Mouse (Mus musculus): ENCODE results near the gene C1qtnf1.

C1qtnf1 gene

DNA sequence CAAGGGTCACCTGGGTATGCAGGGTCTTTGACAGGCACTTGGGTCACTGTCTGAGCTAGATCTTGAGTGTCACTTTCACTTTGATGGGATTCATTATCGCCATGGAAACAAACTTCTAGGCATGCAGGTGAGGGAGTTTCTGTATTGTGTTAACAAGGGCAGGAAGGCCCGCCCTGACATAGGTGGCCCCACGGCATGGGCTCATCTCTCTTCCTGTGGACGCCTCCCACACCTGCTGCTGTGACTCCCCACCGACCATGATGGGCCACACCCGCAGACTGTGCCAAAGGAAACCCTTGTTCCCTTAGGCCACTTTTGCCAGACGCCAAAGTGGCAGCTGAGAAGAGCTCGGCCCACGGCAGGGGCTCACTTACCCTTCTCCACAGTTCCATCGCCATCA, 17.5 kb upstream of the C1qtnf1 start:
- DNase-seq (ENCODE audit: low spot score in 2 of 2), result no peak

DNA sequence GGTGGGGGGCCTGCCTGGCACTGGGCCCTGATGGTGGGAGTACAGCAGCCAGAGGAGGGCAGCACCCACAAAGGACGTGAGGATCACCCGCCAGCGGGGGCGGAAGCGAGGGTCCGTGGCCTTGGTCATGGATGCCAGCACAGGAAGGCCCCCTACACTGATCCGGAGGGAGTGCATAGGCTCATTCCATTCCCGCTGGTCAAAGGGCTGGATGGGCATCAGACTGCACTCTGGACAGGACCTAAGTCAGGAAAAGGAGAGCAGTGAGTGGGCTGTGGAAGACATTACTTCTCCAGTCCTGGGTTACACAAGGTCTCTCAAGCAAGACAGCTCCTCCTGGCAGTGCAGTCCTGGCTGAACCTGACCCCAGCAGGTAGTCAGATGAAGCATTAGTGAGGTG, 16.7 kb upstream of the C1qtnf1 start:
- no peak for DNase-seq (ENCODE audit: low spot score in 2 of 2)

DNA sequence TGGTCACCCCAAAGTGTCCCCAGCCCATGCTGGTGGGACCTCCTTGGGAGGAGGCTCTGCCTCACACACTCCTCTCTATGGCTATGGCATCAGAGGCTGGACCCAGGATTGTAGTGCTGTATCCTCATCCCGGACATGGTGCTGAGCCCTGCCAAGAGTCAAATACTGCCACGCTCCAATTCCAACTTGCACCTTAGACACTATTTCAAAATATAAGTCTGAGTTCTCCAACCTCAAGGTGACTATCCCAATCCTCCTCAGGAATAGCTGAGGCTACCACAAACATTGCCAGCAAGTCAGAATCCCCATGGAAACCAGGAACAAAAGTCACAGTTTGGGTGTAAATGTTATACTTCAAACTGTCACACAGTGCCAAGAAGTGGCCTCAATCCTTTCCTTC, 15.4 kb upstream of the C1qtnf1 start:
- DNase-seq (ENCODE audit: low spot score in 2 of 2), result no peak

DNA sequence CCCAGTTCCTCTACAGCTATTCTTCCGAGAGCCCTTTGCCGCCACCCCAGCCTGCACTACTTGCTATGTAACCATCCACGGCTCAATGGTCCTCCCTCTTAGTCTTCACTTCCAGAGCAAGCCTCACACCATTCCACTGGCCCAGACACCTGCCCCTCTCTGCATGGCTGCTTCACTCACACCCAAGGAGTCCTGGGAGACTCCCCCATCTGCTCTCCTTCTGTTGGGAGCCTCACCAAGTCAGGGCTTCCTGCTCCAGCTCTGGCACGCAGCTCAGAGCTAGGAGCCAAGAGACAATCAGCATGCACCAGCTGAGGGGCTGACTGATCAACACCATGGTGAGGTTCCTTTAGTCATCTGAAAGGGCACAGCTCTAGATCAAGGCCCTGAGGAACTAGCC, 14.9 kb upstream of the C1qtnf1 start:
- no peak for DNase-seq (ENCODE audit: low spot score in 2 of 2)

DNA sequence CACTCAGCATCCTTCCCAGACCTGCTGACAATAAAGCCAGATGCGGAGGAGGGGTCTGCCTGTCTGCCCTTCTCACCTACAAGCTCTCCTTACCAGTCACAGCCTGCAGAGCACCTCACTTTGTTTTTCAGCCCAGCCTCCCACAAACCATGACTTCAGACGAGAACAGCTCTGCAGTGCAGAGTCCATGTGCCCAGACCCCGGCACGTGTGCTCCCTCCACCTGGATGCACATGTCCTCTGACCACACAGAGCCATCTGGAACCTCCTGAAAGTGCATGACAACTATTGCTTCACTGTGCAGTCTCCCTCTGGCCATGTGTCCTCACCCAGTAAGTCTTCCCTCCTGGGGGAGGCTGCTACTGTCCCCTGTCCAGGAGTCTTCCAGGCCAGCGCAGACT, 13.7 kb upstream of the C1qtnf1 start:
- no peak for DNase-seq (ENCODE audit: low spot score in 2 of 2)

DNA sequence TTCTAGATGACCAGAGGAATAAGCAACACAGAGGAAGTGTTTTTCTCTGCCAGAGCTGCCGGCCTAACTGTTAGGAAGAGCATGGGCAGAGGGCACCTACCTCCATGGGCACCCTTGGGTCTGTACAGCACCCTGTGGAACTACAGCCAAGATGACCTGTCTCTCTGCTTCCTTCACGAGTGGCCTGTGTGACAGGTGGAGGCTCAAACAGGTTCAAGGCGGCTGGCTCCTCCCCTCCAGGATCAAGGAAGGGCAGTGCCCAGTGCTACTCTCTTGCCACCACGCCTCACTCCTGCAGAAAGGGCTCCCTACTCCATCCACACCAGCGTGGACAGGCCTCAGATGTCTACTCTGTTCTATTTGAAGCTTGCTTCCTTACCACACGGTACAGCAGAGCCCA, 12.4 kb upstream of the C1qtnf1 start:
- no peak for DNase-seq (ENCODE audit: low spot score in 2 of 2)

DNA sequence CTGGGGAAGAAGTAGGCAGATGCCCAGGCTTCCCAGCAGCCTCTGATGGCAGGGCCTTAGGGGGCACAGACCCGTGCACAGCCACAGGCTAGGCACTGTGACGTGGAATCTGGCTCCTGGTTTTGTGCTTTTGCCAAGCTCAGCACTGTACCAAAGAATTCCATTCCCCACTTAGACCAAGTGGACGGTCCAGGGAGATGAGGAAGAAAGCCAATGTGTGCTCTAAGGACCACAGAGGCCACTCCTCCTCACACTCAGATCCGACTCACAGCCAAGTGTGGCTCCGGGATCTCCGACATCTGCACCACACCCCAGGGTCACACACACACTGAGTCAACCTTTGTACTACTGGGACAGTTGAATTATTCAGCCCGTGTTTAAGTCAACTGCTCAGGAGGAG, 12.0 kb upstream of the C1qtnf1 start:
- DNase-seq (ENCODE audit: low spot score in 2 of 2), result no peak

DNA sequence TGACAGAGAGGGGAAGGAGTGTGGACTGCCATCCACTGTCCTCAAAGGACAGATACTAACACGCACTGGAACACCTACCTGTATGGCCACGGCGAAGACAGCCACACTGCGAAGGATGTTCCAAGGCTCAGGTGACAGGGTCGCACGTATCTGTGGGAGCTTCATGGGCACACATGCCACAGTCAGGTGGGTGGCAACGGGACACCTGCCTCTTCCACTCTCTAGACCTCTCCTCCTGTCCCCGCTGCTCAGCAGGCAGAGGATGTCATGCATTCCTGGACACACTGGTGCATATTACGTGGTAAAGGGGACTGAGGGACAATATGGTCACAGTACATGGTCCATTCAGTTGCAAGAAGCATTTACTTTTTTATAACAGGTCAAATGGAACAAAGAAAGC, 10.5 kb upstream of the C1qtnf1 start:
- DNase-seq (ENCODE audit: low spot score in 2 of 2), result no peak

DNA sequence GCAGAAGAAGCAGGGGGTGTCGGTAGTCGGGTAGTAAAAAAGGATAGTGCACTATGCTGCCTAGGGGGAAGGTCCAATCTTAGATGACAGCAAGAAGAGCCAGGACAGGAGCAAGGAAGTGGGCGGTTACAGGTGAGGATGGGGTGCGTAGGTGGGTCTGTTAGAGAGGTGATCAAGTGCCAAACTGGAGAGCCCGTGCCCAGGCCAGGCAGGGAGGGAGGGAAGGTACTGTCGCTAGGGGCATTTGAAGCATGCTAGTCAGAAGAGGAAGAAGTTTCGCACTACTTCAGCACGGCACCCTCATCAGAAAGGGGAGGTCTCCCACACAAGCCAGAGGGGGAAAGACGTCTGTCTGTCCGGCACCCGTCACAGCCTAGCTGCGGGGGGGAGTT, 9.6 kb upstream of the C1qtnf1 start:
- no peak for DNase-seq (ENCODE audit: low spot score in 2 of 2)

DNA sequence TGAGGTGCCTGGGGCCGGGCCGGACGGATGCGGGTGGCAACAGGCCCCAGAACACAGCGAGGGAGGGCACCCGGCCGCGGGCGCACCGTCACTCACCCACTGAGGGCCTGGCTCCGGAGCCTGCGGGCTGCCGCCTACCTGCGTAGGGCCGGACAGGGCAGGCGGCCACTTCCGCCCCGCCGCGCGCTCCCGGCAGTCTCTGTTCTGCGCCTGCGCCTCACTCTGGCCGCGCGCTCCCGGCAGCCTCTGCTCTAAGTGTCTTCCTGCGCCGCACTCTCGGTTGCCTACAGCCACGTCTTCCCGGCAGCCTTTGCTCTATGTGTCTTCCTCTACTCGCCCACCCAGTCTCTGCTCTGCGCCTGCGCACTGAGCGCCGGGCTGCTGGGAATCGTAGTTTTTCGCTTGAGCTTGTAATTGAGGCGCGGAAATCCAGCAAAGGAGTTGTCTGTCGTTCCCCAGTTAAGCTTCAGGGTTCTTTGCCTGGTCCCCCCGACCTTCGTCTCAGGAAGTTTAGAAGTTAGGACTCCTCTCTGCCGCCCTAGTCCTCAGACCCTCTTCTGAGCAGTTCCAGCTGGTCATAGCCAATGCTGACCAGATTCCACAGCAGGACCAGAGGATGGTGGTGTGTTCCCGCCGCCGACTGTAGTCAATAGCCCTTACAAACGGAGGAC, 9.0 kb upstream of the C1qtnf1 start, which contains the start of gene Cant1:
Gene Cant1 (minus strand): TSS at position 253 of the 671 bp plus-strand sequence.
- peak; percentile 99 for DNase-seq (ENCODE audit: low spot score in 2 of 2)

DNA sequence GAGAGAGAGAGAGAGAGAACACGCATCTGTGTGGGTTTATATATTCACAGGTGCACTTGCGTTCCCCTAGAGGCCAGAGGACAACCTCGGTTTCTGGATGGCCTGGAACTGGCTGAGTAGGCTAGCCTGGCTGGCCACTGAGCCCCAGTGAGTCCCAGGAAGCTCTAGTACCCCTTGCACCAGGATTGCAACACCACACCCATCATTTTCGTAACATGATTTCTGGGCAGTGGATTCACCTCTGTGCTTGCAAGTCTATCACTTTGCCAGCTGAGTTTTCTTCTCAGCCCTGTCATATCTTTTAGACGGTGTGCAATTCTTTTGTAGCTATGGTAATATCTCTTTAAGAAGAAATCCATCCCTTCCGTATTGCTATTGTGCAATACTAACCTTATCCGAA, 7.7 kb upstream of the C1qtnf1 start:
- DNase-seq (ENCODE audit: low spot score in 2 of 2), result no peak

DNA sequence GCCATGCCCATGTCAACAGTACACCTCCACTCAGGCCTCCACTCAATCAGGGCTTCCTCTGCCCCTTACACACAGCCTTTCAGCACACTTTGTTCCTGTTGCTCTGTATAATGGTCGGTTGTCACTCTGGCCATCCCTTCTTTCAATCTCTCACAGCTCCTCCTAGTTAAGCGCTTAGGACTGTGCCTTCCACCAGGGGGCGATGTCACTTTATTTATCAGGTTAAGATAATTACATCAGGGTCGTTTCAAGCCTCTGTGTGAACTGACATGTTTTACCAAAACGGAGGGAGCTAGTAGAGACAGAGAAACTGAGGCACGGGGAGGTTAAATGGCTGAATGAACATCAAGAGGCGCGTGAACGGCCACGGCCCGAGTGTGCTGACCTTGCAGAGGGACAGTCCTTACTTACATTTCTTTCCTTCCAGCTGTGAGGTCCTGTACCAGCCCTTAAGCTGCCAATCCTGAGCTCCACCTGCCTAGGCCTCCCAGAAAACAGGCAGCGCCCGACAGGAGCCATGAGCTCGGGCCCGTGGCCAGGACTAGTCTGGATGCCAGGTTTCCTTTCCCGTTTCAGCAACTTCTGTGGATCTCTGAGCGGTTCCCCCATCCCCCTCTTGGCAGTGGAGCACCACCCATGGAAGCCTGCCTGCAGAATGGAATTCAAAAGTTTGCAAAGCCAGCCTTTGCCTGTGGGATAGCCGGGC, 4.6 kb upstream of the C1qtnf1 start:
- DNase-seq (ENCODE audit: low spot score in 2 of 2), result peak; percentile 64 to 72

DNA sequence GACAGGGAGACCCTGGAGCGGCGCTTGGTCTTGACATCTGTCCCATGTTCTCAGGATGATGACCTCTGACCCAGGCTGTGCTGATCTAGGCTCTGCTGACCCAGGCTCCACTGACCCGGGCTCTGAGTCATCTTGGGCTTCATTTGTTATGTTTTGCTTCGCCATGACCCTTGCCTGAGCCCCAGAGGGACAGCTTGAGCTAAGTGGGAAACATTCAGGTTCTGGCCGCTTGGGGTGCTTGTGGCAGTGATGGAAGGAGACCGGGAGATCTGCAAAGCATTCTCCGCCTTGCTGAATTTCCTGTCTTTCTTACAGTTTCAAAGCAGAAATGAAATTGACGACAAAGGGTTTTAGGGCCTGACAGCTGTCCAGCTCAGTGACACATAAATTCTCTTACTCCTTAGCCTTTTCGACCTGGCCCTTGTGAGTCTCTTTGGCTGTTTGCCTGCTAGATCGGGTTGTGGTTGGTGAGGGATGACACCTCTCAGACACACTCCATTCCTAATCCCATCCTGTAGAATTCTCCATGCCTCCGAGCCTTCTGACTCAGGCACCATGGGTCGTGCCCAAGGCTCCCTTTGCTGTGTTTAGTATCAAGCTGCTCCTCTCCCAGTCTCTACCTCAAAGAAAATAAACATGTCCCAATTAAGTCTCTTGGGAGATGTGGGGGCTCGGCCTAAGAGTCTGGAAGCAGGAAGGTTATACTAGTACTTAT, 3.2 kb upstream of the C1qtnf1 start:
- no peak for DNase-seq (ENCODE audit: low spot score in 2 of 2)

DNA sequence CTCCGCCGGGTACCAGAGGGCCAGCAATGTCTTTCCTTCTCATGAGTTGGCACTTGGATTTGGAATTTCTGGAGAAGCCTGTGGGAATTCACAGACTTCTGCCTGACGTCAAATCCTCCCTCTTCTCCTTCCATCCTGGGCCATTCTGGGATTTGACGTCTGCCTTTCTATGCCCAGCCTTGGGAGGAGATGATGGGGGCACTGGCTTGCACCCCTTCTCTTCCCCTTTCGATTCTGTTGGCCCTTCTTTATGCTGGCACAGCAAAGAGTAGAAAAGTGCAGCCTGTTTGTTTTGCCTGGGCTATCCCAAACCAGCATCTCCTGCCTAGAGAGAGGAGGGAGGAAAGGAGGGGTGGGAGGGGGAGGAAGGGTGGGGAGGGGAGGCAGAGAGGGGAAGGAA, 1.2 kb upstream of the C1qtnf1 start:
- no peak for DNase-seq (ENCODE audit: low spot score in 2 of 2)

DNA sequence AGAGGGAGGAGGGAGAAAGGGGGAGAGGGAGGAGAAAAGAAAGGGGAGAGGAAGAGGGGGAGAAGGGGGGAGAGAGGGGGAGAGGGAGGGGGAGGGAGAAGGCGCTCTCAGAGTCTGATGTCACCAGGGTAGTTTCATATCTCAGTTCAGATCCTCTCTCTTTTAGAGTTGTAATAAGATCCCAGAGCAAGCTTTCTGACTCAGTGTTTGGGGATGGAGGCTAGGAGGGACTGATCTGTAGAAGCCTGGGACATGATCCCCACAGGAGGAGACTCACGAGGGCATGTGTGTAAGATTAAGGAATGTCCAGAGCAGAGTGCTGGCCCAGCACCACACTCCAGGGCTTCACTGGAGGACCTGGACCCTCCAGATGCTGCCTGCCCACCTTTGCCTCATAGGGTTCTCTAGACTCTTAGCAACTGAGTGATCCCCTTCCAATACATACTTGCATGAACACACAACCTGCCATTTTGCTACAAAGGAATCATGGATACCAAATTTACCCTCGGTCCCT, 680 bp upstream of the C1qtnf1 start:
- no peak for DNase-seq (ENCODE audit: low spot score in 2 of 2)

DNA sequence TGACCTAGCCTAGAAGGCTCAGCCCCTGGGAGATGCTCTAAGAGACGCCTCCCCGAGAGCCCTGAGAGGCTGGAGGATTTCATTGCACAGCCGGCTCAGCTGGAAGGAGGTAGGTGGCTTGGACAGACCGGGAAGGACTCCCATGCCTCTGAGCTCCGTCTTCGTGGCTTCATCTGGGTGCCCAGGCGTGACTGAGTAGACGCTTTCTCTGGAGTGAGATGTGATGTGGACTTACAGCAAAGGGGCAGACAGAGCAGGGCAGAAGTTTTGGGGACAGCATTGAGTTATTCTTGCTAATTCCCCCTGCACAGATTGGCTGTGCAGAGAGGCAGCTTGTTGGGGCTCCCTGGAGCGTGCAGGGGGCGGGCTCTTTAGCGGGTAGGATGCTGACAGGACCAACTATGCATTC, 461 bp downstream of the C1qtnf1 start:
- no peak for DNase-seq (ENCODE audit: low spot score in 2 of 2)

DNA sequence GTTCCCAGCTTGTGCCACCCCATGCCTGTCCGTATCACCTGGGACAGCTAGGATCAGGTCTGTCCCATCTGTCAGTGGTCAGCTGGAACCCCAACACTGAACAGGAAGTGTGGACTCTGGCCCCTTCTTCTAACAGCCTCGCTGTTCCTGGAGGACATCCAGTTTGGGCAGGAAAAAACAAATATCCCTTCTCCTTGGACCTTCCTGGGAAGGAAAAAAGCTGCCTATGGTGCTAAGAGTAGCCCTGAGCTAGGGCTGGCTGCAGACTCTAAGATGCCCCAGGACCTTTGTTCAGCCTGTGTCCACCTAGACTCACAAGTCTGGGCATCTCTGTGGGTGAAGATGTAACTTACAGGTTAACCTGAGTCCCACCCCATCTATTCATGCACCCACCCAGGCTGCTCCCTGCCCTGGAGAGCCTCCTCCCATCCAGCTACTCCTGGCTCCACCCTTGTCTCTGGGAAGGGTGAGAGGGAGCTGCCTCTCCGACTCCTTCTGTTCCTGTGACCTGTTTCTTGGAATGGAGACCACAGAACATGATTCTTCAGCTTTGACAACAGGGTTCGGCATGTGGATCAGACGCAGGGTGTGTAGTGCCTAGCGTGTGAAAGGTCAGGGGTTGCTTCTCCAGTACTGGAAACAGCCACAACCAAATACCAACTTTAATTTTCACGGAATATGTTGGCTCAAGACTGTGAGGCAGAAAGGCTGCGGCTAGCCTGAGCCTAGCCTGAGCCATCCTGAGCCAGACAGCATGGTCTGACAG, 1.1 kb downstream of the C1qtnf1 start:
- DNase-seq (ENCODE audit: low spot score in 2 of 2), result no peak

DNA sequence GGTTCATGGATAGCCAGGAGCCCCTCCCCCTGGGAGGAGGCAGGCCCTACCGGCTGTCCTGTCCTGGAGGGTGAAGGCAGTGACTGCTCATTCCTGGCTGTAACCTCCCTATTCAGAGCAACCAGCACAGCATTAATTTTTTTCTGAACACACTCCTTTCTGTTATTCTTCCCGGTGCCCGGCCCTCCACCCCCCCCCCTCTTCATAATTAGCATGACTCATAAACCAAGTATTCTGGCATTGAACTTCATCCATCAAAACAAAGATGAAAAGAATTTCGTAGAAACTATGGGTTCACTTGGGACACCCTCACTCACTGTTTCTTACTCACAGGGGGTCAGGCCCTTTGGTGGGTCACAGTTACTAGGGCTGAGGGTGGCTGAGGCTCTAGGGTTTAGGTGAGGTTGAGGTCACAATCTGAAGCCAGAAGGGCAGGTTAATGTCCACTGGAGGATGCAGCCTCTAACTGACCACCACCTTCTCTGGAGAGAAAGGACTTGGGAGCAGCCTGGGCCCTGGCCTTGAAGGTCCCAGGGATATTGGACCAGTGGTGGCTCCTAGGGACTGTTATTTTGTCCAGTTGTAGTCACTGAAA, 2.4 kb downstream of the C1qtnf1 start:
- DNase-seq (ENCODE audit: low spot score in 2 of 2), result no peak

DNA sequence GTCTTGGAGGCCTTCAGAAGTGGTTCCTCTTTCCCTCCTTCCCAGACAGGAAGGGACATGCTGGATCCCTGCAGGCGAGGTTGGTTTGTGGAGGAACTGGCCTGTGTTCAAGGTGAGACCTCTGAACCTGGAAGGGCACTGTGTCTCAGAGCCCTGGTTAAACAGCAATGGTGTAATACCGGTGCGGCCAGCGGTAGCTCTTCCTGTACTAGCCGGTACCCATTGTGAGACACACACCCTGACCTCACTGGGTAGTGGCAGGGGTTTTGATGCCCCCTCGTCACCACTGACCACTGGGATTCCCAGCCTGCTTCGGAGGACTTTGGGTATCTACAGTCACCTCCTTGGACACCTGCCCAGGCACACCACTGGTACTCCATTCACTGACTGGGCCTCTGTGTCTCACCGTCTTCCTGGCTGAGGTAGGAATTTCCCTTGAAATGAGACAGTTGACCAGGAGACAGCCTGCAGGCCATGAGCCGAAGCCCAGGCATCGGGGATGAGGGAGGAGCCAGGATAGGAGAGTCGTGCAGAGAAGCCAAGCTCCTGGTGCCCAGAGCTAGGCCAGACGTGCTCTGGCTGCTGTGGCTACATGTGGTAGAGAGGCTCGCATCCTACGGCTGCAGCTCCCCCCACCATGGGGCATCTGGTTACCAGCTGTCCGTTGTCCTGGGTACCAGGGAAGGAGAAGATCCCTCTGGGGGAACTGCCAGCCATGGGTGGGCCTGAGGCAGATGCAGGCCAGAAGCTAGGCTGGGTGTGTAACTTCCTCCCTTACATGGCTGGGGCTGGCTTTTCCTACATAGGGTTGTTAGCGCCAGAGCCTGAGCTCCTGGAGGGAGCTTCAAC, 3.3 kb downstream of the C1qtnf1 start:
- no peak for DNase-seq (ENCODE audit: low spot score in 2 of 2)

DNA sequence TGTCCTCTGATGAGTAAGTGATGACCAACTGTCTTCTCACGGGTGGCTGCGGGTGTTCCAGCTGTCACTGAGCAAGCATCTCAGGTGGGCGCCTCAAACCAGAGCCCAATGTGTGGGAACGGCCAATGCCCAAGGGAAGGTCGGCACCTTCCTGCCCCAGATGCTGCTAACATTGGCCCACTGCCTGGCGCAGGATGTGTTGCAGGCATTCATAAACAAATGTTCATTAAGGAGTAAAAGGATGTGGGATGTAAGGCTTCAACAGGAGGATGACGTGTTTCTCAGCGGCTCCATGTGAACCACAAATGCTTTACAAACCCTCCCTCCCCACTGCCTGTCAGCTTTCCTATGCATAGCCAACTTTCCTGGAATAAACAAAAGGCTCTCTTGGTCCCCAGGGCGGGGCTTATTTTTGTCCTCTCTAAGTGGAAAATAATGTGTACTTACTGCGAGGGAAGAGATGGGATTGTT, 5.4 kb downstream of the C1qtnf1 start:
- no peak for DNase-seq (ENCODE audit: low spot score in 2 of 2)

DNA sequence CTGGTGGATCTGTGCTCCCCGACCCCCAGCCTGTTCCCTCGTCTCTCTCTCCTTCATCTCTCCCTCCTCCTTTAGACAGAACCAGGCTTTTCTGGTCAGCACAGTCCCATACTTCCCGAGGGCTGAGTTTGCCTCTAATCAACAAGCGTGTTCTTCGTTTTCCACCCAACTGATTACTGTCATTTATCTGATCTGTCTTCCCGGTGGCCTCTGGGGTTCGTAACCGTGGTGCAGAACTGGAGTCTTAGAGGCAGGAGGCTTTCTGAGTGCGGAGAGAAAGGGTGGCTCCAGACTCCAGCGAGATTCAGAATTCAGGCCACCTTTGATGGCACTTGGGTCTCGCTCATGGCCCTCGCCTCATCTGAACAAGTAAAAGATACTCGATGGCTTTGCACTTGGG, 6.1 kb downstream of the C1qtnf1 start:
- DNase-seq (ENCODE audit: low spot score in 2 of 2), result no peak
